Mouse (Mus musculus): ENCODE data around the gene Il3. TPM values are rescaled to one million over a fixed set of nuclear protein-coding genes. Genes with fewer than 3 reads are reported as not detected.

Il3 gene
- not detected in 2 replicates for polyA plus RNA-seq (2012)

GRCm38 (mm10) chr11:54267177-54267576 is at the start of gene Il3:
TSS of gene Il3 (minus strand) at chr11:54267277.

DNA sequence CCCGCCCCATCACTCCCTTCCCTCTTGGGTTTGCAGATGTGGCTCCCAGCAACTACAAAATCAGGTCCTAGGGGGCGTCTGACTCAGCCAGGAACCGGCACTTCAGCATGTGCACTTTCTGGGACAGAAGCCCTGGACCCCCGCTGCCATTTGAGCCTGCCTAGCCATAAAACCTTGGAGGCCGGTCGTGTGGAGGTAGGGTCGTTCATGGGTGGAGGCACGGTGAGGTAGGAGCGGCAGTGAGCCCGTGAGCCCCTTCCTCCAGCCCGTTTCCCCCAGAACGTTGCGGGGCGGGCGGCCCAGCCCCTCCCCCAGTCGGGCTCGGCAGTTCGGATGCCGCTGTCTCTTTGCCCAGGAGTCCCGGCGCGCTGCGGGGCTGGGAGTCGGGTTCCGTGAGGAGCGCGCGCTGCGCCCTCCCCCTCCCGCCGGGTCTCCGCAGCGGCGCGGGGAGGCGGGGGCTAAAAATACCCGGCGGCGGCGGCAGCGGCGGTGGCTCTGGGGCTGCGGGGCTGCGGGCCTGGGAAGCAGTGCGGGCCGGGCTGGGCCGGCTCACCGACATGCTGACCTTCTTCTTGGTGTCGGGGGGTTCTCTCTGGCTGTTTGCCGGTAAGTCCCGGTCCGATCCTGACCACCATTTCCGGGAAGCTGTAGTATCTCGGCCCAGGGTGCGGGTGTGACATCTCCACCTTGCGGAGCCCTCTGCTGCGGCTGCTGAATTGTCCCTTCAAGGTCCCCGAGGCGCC is 36.8 kb upstream of the Il3 start, which contains the start of gene Acsl6:
Acsl6 (plus strand) TSS at position 71 of the 743 bp plus-strand sequence.

GRCm38 (mm10) chr11:54248940-54249717 is 17.9 kb downstream of the Il3 start, which contains the start of gene Csf2:
TSS of gene Csf2 (minus strand) at chr11:54249667.

Other genes with a start within 250 kb of the Il3 start
- 12.0 and 14.5 TPM in 2 replicates for gene Slc22a4, start 239.2 kb downstream of the Il3 start, polyA plus RNA-seq (2012)
- gene Pdlim4, start 198.3 kb downstream of the Il3 start, polyA plus RNA-seq (2012), result 0.68 and 0.70 TPM in 2 replicates
- gene P4ha2, start 167.2 kb downstream of the Il3 start, polyA plus RNA-seq (2012), result 0.40 and 0.93 TPM in 2 replicates
- gene Csf2, start 17.6 kb downstream of the Il3 start, polyA plus RNA-seq (2012), result not detected in 2 replicates
- 0.44 and 2.4 TPM in 2 replicates for gene Acsl6, start 36.5 kb upstream of the Il3 start, polyA plus RNA-seq (2012)
- not detected in 2 replicates for gene Meikin, start 103.4 kb upstream of the Il3 start, polyA plus RNA-seq (2012)
- 2.2 and 3.2 TPM in 2 replicates for gene Fnip1, start 170.9 kb upstream of the Il3 start, polyA plus RNA-seq (2012)